Mouse (Mus musculus): ENCODE results near the gene Golga5. TPM values are rescaled to one million over a fixed set of nuclear protein-coding genes. Genes with fewer than 3 reads are reported as not detected.
A peak's percentile ranks its signal among the peaks of the same experiment; 100 is the strongest.

Gene Golga5
- polyA plus RNA-seq (2012; fragmentation: generic; extraction: Trizol) = 7.3 TPM
- long read RNA-seq, experiment 1, transcript Golga5-202 (13 exons, 2,827 nt) = major isoform, 10 of 23 reads
- long read RNA-seq, experiment 1, partial matches to known transcripts = 9 of 23 reads
- long read RNA-seq, experiment 1, other reads (novel, unspliced or antisense) = 4 of 23 reads
- long read RNA-seq, experiment 2, transcript Golga5-202 (13 exons, 2,827 nt) = major isoform, 102 of 134 reads
- long read RNA-seq, experiment 2, partial matches to known transcripts = 6 of 134 reads
- long read RNA-seq, experiment 2, other reads (novel, unspliced or antisense) = 24 of 134 reads

DNA sequence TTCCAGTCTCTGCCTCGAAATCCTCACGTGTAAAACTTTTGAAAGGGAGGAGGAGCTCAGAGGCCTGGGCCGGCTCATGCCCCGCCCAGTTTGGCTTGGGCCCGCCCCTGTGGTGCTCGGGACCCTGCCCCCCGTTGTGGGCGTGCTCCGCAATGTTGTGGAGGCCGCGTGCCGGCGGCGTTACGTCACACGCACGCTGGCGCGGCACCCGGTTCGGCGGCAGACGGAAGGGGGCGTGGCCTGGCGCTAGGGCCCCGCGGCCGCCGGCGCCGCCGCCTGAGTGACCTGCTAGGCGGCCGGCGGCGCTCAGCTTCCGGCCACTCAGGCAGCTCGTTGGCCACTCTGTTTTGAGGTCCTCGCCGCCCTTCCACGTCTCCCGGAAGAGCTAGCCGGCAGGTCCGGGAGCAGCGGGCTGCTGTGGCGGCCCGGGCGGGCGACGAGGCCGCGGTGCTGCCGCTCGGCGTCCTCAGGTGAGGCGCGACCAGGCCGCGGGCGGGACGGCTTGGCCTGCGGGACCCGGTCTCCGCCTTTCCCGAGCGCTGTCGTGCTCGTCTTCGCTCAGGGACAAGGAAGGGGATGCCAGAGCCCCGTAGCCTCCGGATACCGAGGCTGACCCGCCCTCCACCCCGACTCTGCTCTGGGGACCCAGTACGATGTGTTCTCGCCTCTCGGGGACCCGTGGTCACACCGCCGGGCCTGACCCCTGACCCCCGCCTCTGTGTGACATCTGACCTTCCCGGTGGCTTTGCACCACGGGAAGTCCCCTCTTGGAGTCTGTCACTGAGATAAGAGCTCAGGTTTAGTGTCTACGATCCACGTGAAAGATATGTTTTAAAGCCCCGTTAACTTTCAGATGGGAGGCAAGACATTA is at the start of gene Golga5:
Golga5 (plus strand) TSS at position 242 of the 871 bp plus-strand sequence.
- TF ChIP-seq USF1 (IDR thresholded peaks at IDR 0.05; ENCODE audit: low read depth) (no peak), MAX (IDR thresholded peaks at IDR 0.05) (peak; percentile 97)
- peaks cover 17% of the 10 kb centered on the region for H3K36me3 ChIP-seq (ENCODE audit: control insufficient read depth, insufficient read depth)

DNA sequence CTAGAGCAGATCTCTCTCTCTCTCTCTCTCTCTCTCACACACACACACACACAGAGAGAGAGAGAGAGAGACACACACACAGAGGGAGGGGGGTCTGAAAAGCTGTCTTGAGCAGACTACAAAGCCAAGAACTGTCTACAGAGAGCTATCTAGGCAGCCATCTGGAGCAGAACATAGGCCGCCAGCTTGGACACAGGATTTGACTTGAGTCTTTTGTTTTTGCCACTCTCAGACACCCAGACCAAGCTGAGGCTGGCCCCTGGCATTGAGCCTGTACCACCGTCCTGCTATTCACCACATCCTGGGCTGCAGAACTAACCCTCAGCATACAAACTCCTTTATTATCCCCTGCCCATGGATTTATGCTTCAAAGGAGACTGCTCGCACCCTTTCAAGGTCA is 49.4 kb upstream of the Golga5 start:
- H3ac ChIP-seq (ENCODE audit: control insufficient read depth, insufficient read length, low read depth) = no peak overlapping the region
- TF ChIP-seq MAX (IDR thresholded peaks at IDR 0.05) (no peak), CEBPB (IDR thresholded peaks at IDR 0.05; ENCODE audit: low read depth) (no peak), MYOG (IDR thresholded peaks at IDR 0.05; ENCODE audit: control insufficient read depth, extremely low read depth, insufficient read length) (no peak), FOSL1 (IDR thresholded peaks at IDR 0.05; ENCODE audit: insufficient read depth, low read length, poor library complexity, severe bottlenecking) (no peak), MYOD1 (IDR thresholded peaks at IDR 0.05; ENCODE audit: control insufficient read depth, insufficient read length, low read depth) (no peak), CTCF (IDR thresholded peaks at IDR 0.05; ENCODE audit: control insufficient read depth, insufficient read depth, insufficient read length) (no peak), USF1 (IDR thresholded peaks at IDR 0.05; ENCODE audit: low read depth) (no peak)
- H3K27me3 ChIP-seq (ENCODE audit: control insufficient read depth, insufficient read depth, insufficient read length) = no peaks in the 10 kb centered on the region
- no peaks in the 10 kb centered on the region for H3K79me3 ChIP-seq (ENCODE audit: low read depth)
- no peaks in the 10 kb centered on the region for H3K79me2 ChIP-seq (ENCODE audit: control insufficient read depth, insufficient read depth)
- H3K36me3 ChIP-seq (ENCODE audit: control insufficient read depth, insufficient read depth) = peaks cover 9% of the 10 kb centered on the region
- H3K4me3 ChIP-seq (ENCODE audit: insufficient read depth, poor library complexity, severe bottlenecking) = no peak overlapping the region

More for the DNA sequence above, at the start of gene Golga5:
- Histone ChIP-seq H3K4me3 (ENCODE audit: insufficient read depth, poor library complexity, severe bottlenecking) (peak within 1 kb of the TSS; percentile 85), H3ac (ENCODE audit: control insufficient read depth, insufficient read length, low read depth) (peak within 1 kb of the TSS; percentile 98), H3K79me2 (ENCODE audit: control insufficient read depth, insufficient read depth) (peaks cover 16% of the 10 kb centered on the region), H3K27me3 (ENCODE audit: control insufficient read depth, insufficient read depth, insufficient read length) (no peaks in the 10 kb centered on the region), H3K79me3 (ENCODE audit: low read depth) (no peaks in the 10 kb centered on the region)

DNA sequence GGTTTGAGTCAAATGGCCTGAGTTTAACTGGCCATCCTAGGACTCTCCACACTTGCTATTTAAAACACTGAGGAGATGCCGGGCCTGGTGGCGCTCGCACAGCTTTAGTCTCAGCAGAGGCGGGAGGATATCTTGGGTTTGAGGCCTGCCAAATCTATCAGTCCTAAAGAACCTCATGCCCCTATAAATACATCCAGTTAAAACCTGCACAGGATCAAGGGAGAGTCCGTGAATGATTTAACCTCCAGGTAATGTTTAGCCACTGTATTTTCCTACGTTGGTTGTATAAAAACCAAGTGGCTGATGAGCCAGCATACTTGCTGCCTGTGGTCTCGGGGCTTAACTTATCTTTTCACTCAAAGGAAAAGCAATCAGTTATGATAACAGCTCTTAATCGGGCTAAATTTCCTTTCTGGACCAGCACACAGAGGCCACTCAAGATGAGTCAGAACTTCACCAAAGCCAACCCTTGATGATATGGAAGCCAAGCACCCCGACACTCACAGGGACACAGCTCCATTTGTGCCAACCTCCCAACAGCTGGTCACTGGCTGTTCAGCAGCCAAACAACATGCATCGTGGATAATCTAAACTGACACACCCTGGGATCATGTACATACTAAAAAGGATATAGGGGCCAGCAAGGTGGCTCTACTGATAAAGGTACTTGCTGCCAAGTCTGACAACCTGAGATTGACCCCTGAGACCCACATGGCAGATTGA is 48.6 kb upstream of the Golga5 start:
- Histone ChIP-seq H3K79me3 (ENCODE audit: low read depth) (no peaks in the 10 kb centered on the region), H3K4me3 (ENCODE audit: insufficient read depth, poor library complexity, severe bottlenecking) (no peak overlapping the region), H3K36me3 (ENCODE audit: control insufficient read depth, insufficient read depth) (peaks cover 9% of the 10 kb centered on the region), H3K79me2 (ENCODE audit: control insufficient read depth, insufficient read depth) (no peaks in the 10 kb centered on the region), H3K27me3 (ENCODE audit: control insufficient read depth, insufficient read depth, insufficient read length) (no peaks in the 10 kb centered on the region), H3ac (ENCODE audit: control insufficient read depth, insufficient read length, low read depth) (no peak overlapping the region)
- TF ChIP-seq CEBPB (IDR thresholded peaks at IDR 0.05; ENCODE audit: low read depth) (no peak), FOSL1 (IDR thresholded peaks at IDR 0.05; ENCODE audit: insufficient read depth, low read length, poor library complexity, severe bottlenecking) (no peak), USF1 (IDR thresholded peaks at IDR 0.05; ENCODE audit: low read depth) (no peak), MYOG (IDR thresholded peaks at IDR 0.05; ENCODE audit: control insufficient read depth, extremely low read depth, insufficient read length) (no peak), MAX (IDR thresholded peaks at IDR 0.05) (peak; percentile 26), MYOD1 (IDR thresholded peaks at IDR 0.05; ENCODE audit: control insufficient read depth, insufficient read length, low read depth) (peak; percentile 58), CTCF (IDR thresholded peaks at IDR 0.05; ENCODE audit: control insufficient read depth, insufficient read depth, insufficient read length) (no peak)

DNA sequence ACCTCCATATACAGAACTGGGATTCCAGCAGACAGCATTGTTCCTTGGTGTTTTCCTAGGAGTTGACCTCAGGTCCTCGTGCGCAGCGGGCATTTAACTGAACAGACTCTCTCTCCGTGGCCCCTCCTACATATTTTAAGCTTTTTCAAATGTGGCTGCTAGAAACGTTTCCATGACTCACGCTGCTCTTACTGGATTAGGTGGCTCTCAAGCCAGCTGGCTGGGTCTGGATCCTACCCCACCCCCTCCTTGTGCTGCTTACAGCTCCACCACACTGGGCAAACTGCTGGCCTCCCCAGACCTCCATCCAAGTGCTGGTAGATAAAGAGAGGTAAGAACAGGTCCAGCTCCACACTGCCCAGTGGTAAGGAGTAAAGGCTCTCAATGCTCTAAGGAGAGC is 46.9 kb upstream of the Golga5 start:
- peaks cover 9% of the 10 kb centered on the region for H3K36me3 ChIP-seq (ENCODE audit: control insufficient read depth, insufficient read depth)

DNA sequence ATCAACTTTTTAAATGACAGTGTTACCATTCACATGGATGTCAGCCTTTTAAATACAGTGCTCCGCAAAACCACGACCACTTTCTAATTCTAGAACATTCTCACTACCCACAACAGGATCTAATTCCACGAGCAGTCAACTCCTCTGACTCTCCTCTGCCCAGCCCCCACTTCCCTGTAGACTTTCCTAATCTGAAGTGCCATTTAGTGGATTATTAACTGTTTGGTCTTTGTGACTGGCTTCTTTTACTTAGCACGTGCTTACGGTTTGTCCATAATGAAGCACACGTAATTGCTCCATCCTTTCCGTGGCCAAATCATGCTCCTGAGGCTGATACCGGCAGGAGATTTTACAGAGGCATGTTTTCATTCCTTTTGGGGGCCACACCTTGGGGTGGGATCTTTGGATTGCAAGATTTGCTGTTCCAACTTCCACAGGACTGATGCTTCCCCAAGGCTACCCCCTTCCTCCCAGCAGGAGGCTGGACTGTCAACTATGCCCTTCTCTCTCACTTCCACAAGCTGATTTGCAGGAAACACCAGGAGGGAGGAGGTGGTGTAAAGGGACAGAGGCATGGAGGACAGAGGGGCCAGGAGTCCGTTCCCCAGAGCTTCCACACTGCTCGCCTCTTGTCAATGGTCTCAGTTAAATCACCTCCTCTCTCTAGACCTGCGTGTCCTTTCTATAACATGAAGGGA is 46.2 kb upstream of the Golga5 start:
- Histone ChIP-seq H3K27me3 (ENCODE audit: control insufficient read depth, insufficient read depth, insufficient read length) (no peaks in the 10 kb centered on the region), H3K79me3 (ENCODE audit: low read depth) (no peaks in the 10 kb centered on the region), H3K36me3 (ENCODE audit: control insufficient read depth, insufficient read depth) (peaks cover 9% of the 10 kb centered on the region), H3K79me2 (ENCODE audit: control insufficient read depth, insufficient read depth) (no peaks in the 10 kb centered on the region), H3ac (ENCODE audit: control insufficient read depth, insufficient read length, low read depth) (no peak overlapping the region), H3K4me3 (ENCODE audit: insufficient read depth, poor library complexity, severe bottlenecking) (no peak overlapping the region)
- no peak for TF ChIP-seq CTCF (IDR thresholded peaks at IDR 0.05; ENCODE audit: control insufficient read depth, insufficient read depth, insufficient read length)

More for the DNA sequence above, 46.9 kb upstream of the Golga5 start:
- no peak overlapping the region for H3ac ChIP-seq (ENCODE audit: control insufficient read depth, insufficient read length, low read depth)
- TF ChIP-seq MYOD1 (IDR thresholded peaks at IDR 0.05; ENCODE audit: control insufficient read depth, insufficient read length, low read depth) = no peak
- no peak for TF ChIP-seq USF1 (IDR thresholded peaks at IDR 0.05; ENCODE audit: low read depth)
- TF ChIP-seq MAX (IDR thresholded peaks at IDR 0.05) = no peak
- TF ChIP-seq CTCF (IDR thresholded peaks at IDR 0.05; ENCODE audit: control insufficient read depth, insufficient read depth, insufficient read length) = no peak
- no peak for TF ChIP-seq CEBPB (IDR thresholded peaks at IDR 0.05; ENCODE audit: low read depth)
- no peak for TF ChIP-seq MYOG (IDR thresholded peaks at IDR 0.05; ENCODE audit: control insufficient read depth, extremely low read depth, insufficient read length)
- no peak for TF ChIP-seq FOSL1 (IDR thresholded peaks at IDR 0.05; ENCODE audit: insufficient read depth, low read length, poor library complexity, severe bottlenecking)
- no peaks in the 10 kb centered on the region for H3K79me3 ChIP-seq (ENCODE audit: low read depth)
- no peaks in the 10 kb centered on the region for H3K27me3 ChIP-seq (ENCODE audit: control insufficient read depth, insufficient read depth, insufficient read length)
- H3K79me2 ChIP-seq (ENCODE audit: control insufficient read depth, insufficient read depth) = no peaks in the 10 kb centered on the region
- H3K4me3 ChIP-seq (ENCODE audit: insufficient read depth, poor library complexity, severe bottlenecking) = no peak overlapping the region

Data from C2C12 (cell line).